Mouse (Mus musculus) urinary bladder, postnatal 25 days (tissue): ENCODE measurements at regions not wholly inside any gene's neighbourhood (a gene's known extent, or its start where the extent isn't known, plus 50 kb on each side); places are given as distances from the start of the nearest gene placed in this dataset.

Experiments used
- DNase-seq: peaks from one replicate; pipeline ENCODE4 v3.0.0; 2022; ENCODE audit warnings: low spot score

DNA sequence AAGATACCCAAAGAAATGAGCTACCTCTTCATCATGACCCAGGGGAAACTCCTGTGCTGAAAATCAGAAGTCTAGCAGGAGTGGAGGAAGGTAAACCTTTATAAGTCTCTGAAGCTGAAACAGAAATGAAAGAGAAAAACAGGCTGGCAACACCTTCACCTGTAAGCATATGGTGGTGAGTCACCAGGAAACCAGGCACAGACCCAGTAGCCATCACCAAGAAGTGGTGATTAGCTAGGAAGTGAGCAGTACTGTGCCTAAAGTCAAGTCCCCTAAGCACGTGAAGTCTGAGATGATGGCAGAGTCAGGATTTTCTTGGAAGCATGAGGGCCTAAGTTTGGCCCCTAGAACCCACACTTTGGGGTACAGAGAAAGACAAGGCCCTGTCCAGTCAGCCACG, 480.3 kb upstream of the Hs6st1 start:
- no peak for DNase-seq

GRCm38 (mm10) chr1:35588939-35589338, 479.3 kb upstream of the Hs6st1 start:
- no peak for DNase-seq

DNA sequence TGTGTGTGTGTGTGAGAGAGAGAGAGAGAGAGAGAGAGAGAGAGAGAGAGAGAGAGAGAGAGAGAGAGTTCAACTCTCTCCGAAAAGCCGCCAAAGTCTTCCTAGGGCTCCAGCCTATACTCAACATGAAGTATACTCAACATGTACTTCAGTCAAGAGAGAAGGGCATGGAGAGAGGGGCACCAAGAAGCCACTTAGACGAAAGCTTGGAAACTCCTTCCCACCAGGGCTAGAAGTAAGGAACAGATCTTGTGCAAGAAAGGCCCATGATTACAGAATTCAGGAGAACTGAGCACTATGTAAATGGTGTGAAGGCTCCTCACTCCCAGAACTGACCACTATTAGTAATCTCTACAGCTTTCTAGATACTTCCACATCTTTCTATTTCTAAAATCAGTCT, 467.4 kb upstream of the Hs6st1 start:
- no peak for DNase-seq

- DNase-seq, result no peak
Measured at GRCm38 (mm10) chr1:35615131-35615530, 453.1 kb upstream of the Hs6st1 start.

- DNase-seq, result no peak
Measured at GRCm38 (mm10) chr1:35619476-35619875, 448.7 kb upstream of the Hs6st1 start.

- DNase-seq, result no peak
Measured at GRCm38 (mm10) chr1:35642595-35642994, 425.6 kb upstream of the Hs6st1 start.

- DNase-seq, result no peak
Measured at GRCm38 (mm10) chr1:35653119-35653956, 414.9 kb upstream of the Hs6st1 start.

DNA sequence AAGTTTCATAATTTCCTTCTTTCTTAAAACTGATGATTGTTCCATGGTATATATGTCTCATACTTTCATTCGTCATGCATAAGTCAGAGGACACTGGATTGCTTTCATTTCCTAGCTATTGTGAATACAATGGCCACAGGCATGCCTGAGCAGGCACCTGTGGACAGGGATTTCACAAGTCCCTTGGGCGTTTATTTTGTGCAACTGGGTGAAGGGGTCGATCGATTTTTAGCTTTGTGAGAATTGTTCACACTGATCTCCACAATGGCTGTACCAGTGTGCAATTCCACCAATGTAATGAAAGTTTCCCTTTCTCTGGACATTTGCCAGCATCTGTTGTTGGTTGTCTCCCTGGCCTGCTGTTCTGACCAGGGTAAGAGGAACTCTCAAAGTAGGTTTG, 405.2 kb upstream of the Hs6st1 start:
- no peak for DNase-seq

GRCm38 (mm10) chr1:35673524-35673923, 394.7 kb upstream of the Hs6st1 start:
- no peak for DNase-seq

DNA sequence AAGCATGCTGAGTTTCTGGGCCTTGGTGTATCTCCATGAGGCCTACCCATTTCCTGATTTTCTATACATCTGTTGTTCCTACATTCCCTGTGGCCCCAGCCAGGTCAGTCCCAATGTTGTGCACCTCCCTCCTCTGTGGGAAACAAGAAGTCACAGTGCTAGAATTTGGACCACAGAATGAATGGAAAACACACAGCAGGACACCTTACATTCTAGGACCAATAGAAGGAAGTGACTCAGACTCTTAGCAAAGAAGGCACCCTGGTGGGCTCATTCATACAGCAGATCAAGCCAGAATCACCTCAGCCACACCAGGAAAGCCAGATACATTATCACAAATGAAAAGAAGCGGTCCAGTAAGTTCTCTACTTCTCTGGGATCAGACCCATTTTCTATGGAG, 394.2 kb upstream of the Hs6st1 start:
- DNase-seq, result no peak

GRCm38 (mm10) chr1:35682511-35682949, 385.7 kb upstream of the Hs6st1 start:
- DNase-seq, result no peak

DNA sequence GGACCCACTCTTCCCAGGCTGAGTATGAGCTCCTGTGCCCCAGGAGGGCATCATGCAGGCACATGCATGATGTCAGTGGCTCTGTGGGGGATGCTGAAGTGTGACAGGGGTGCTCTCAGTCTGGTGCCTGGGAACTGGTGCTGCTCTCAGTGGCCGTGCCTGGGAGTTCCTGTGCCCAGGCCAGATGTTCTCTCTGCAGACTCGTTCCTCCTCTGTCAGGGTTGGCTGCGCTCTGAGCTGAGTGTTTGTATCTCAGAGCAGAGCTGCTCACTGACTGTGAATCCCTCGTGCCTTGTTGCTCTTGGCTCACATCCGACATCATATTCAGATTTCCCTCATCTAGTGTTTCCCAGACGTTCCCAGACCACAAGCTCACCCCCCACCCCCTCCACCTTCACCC, 382.5 kb upstream of the Hs6st1 start:
- no peak for DNase-seq

DNA sequence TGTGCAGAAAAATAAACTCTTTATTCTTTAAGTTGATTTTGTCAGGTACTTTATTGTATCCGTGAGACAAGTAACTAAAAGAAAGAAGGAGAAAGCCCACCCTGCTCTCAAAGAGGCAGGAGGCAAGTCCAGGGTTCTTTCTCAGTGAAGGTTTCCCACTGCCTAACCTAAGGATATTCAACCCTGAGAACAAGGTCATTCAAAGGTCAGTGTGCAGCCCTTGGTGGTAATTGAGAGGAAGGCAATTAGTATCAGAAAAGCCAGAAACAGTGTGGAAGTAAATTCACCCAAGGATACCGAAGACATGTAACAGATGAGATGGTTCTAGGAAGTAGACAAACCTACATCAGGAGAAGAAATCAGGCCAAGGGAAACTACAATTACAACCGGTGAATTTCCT, 373.9 kb upstream of the Hs6st1 start:
- DNase-seq, result no peak

DNA sequence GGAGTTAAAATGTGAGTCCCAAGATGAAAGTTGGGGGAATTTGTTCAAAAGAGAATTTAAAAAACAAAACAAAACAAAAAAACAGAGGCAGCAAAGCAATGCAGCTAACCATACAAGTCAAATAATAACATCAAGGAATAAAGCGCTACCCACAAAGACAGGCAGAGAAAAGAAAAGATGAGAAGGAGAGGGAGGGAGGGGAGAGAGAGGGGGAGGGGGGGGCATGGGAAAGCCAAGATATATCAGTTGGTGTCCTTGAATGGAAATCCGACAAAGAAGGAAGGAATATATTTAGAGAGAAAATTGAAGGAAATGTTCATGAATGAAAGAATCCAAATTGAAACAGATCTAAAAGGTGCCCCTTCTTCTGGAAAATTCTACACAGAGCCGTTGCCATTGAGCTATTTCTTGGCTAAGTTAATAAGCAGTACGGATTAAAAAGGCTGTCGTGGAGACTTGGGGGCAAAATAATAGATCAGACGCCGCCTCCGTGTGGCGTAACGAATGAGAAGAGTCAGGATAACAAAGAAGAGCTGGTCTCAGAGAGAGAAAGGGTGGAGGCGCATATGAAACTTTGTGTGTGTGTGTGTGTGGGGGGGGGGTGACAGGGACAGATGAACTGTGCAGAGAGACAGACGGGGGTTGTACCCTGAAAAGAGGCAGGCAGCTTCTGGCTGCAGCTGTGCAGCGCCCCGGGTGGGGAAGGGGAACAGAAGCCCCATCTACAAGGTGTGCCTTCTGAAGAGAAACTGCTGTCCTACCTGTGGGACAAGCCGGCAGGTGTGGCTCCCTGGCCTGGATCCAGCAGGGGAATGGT, 373.2 kb upstream of the Hs6st1 start:
- no peak for DNase-seq

DNA sequence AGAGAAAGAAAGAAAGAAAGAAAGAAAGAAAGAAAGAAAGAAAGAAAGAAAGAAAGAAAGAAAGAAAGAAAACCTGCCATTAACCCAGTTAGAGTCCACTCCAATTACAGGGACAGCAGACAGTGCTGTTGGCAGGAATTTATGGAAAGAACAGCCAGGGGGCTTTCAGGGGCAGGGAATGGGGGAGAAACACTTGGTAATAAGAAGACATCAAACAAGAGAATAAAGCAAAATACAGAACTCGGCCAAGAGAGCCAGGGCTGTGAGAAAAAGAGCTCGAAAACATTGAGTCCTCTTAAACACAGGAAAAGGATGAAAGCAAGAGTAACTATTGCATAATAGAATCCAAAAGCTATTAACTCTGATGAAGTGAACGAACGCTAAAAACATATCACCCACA, 371.0 kb upstream of the Hs6st1 start:
- no peak for DNase-seq

DNA sequence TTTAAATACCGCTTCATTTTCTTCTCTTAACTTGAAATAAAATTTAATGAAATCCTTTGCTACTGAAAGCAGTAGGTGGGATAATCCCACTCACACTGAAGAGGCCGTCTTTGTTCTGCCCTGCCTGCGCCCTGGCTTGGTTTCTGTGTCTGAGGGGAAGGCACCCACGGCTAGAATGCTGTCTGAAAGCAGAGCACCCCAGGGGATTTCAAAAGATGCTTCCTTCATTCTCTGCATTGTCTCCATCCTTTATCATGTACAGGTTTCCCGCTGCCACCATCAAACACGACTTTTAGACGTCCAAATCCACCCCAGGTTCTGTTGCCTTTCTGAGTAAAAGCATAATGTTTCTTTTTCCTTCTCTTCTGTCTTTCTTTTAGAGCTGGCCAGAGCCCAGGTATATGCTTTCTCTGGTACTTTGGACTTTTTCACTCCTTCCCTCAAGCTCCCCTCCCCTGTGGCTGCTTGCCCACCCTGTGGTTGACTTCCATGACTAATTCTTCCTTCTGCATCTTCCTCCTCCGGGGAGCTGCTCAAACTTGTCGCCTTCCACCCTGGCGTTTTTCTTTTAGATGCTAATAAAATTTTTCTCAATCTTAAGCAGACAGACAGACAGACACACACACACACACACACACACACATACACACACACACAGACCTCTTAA, 370.2 kb upstream of the Hs6st1 start:
- DNase-seq, result no peak

DNA sequence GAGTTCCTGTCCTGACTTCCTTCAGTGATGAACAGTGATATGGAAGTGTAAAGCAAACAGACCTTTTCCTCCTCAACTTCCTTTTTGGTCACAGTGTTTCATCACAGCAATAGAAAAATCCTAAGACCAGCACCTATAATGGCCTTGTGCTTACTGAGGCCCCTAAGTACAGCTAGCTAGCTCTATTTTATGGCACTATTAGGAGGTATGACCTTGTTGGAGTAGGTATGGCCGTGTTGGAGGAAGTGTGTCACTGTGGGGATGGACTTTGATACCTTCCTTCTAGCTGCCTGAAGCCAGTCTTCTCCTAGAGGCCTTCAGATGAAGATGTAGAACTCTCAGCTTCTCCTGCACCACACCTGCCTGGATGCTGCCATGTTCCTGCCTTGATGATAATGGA, 365.6 kb upstream of the Hs6st1 start:
- no peak for DNase-seq

DNA sequence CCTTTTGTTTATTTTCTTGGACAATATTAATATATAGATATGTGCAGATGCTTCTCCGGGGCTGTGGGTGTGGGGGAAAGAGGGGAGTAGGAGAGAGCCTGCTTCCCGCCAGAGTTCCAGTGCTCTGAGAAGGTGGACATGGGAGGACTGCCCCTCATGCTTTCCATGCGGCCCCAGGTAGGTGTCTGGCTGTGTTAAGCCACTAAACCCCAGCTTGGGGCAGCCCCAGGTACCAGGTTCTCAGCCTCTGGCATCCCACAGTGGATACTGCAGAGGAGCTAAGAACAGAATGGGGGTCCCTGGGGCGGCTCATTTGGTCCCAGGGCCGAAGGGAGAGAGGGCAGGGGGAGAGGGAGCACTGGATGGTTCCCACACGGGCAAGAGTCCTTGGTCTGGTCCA, 361.9 kb upstream of the Hs6st1 start:
- DNase-seq, result no peak

DNA sequence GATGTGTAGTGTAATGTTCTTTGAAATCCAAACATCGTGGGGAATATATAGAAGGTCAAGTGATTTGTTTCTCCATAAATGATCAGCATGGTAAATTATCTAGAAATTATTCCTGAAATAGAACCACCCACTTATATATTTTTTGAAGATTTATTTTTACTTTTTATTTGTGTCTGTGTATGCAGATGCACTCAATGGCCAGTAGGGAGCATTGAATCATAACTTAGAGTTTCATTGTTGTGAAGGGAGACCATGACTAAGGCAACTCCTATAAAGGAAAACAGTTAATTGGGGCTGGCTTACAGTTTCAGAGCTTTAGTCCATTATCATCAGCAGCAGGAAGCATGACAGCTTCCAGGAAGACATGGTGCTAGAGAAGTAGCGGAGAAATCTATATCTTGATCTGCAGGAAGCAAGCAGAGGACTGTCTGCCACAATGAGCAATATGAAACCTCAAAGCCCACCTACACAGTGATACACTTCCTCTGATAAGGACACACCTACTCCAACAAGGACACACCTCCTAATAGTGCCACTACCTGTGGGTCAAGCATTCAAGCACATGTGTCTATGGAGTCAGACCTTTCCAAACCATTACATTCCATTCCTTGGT, 359.9 kb upstream of the Hs6st1 start:
- DNase-seq, result no peak

GRCm38 (mm10) chr1:35709214-35709613, 359.0 kb upstream of the Hs6st1 start:
- DNase-seq, result no peak

GRCm38 (mm10) chr1:35713961-35714360, 354.2 kb upstream of the Hs6st1 start:
- DNase-seq, result no peak

DNA sequence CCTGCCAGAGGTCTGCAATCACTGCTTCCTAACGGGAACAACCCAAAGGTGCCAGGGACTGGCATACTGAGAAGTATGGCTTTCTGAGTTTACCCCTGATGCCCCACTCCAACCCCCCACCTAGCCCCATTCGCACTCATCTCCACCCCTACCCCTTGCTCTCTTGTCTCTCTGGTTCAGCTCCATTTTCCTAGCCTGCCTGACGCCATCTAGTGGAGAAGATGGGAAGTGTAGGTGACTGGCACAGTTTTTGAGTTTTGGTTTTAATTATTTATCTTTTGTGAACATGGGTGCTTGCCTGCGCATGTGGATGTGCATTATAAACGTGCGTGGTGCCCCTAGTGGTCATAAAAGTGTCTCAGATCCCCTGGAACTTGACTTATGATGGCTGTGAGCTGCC, 352.3 kb upstream of the Hs6st1 start:
- no peak for DNase-seq
